Mouse (Mus musculus): ENCODE data around the gene Cdc42se1.
A peak's percentile ranks its signal among the peaks of the same experiment; 100 is the strongest.
"Not testable (repeated sequence)": the region's sequence is repeated elsewhere in the genome, so short reads cannot be mapped to it uniquely, and the experiment has no call there.

The Cdc42se1 gene

GRCm38 (mm10) chr3:95228148-95228893 lies at the start of gene Cdc42se1:
Cdc42se1 (plus strand) TSS chr3:95228732.
- DNase-seq, result peak; percentile 82

GRCm38 (mm10) chr3:95178948-95179347 lies 49.6 kb upstream of the Cdc42se1 start:
- DNase-seq, result no peak

DNA sequence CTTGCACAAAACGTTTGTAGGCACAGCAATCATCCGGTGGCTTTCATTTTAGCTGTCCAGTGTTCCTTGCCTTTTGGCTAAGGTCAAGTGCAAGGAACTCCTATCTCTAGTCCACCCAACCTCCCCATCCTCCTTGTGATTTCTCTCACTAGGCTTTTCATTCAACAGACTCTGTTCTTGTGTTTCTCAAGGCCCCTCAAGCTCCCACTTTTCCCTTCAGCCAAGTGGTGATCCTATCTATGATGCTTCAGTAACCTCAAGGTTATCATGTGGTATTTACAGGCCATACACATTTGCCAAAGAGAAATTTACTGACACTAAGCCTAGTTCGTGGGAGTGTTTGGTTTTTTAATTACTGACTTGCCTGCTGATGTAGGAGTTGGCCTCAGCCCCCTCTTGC lies 48.6 kb upstream of the Cdc42se1 start:
- no peak for DNase-seq

- DNase-seq, result no peak
Observed at GRCm38 (mm10) chr3:95181841-95182240, 46.7 kb upstream of the Cdc42se1 start.

- no peak for DNase-seq
Observed at GRCm38 (mm10) chr3:95184796-95185577, 43.5 kb upstream of the Cdc42se1 start.

GRCm38 (mm10) chr3:95186100-95186499 lies 42.4 kb upstream of the Cdc42se1 start:
- DNase-seq, result no peak

- DNase-seq, result no peak
Observed at GRCm38 (mm10) chr3:95186888-95187287, 41.6 kb upstream of the Cdc42se1 start.

DNA sequence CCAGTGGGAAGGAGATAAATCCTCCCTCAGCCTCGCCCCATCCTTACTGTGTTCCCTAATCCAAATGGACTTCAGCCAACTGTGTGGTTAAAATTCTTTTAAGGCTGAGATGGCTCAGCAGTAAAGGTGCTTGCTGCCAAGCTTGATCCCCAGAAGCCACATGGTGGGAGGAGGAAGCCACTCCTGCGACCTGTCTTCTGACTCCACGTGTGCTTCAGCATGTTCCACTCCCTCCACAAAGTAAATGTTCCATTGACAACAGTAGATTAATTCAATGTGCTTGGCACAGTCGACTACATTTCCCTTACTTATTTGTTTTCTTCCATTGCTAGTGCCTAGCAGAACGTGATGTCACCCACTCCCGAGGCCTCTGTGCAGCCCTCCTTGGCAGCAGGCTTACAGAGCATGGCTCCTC lies 33.8 kb upstream of the Cdc42se1 start:
- no peak for DNase-seq

DNA sequence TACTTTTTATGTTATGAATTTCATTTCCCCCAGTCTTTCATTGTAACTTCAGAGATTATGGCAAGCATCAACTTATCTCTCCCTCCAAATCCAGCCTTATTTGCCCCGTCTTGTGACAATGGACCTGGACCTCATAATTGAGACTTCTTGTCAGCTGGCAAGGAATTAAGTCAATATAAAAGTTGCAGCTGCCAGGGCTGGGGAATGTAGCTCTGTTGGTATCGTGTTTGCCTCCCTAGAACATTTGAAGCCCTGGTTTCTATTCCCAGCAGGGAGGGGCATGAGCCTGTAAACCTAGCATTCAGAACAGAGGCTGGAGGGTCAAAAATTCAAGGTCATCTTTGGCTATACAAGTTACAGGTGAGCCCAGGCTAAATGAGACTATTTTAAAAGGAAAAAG lies 32.8 kb upstream of the Cdc42se1 start:
- no peak for DNase-seq

GRCm38 (mm10) chr3:95199101-95199500 lies 29.4 kb upstream of the Cdc42se1 start:
- no peak for DNase-seq

GRCm38 (mm10) chr3:95200132-95200531 lies 28.4 kb upstream of the Cdc42se1 start:
- DNase-seq, result no peak

DNA sequence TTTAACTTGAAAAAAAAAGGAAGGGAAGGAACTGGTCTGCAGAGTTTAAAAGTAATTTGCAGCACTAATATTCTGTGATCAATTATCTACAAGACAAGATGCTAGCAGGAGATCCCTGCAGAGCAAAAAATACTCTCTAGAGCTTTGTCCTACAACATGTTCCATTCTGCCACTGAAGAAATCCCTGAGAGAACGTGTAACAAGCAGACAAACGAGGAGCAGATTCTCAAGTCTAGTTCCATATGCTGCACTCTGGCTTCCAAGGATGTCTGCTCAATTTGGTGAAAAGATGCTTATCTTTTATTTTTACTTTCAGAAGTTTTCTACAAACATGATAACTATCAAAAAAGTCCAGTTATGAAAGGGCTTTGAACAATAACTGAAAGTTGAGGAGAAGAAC lies 28.0 kb upstream of the Cdc42se1 start:
- DNase-seq, result no peak

DNA sequence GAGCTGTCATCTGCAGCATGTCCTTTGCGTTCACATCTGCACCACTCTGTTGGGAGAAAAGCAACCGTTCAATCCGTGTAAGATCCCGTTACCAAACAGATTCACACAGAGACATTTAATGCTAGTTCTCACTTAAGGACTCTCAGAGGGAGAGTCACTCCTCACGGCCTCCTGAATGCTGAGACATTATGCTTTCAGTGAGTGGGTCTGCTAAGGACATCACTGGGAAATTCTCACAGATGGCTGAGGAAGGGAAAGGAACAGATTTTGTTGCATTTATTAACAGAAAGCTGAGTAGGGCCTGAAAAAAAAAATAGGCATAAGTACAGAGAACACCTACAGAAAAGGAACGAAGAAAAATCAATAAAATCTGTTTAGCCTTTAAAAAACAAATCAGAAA lies 24.7 kb upstream of the Cdc42se1 start:
- no peak for DNase-seq

DNA sequence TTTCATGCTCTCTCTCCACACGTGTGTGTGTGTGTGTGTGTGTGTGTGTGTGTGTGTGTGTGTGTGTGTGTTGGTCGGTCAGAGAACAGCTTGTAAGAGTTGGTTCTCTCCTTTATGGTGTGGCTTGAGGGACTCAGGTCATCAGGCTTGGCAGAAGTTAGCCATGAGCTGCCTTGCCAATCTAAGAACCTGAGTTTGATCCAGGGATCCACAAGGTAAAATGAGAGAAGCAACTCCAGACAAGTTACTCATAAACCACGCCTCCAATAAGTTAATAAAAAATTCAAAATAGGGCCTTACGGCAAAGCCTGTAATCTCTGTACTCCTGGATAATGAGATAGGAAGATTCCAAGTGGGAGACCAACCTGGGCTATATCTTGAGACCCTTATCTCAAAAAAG lies 20.2 kb upstream of the Cdc42se1 start:
- DNase-seq, result no peak

GRCm38 (mm10) chr3:95210585-95210984 lies 17.9 kb upstream of the Cdc42se1 start:
- DNase-seq, result no peak

DNA sequence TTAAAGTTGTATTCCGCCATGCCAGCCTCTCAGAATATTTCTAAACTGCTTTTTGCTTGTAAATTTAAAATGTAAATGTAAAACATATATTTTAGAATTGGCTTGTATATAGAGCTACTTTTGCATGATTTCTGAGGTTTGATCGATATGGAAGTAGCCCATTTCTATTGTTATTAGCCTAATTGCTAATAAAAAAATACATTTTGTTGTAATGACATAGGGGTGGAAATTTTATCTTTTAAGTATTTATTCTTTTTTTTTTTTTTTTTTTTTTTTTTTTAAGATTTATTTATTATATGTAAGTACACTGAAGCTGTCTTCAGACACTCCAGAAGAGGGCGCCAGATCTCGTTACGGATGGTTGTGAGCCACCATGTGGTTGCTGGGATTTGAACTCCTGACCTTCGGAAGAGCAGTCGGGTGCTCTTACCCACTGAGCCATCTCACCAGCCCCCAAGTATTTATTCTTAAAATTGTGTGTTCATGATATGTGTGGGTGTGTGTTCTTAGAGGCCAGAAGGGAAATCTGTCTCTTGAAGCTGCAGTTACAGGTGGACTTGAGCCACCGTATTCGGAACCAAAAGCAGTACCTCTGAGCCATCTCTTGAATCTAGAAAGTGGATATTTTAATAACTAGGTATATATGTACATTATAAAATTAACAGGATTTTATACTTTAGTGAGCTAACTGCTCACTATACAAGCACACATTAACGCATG lies 15.5 kb upstream of the Cdc42se1 start:
- DNase-seq, result not testable (repeated sequence)

DNA sequence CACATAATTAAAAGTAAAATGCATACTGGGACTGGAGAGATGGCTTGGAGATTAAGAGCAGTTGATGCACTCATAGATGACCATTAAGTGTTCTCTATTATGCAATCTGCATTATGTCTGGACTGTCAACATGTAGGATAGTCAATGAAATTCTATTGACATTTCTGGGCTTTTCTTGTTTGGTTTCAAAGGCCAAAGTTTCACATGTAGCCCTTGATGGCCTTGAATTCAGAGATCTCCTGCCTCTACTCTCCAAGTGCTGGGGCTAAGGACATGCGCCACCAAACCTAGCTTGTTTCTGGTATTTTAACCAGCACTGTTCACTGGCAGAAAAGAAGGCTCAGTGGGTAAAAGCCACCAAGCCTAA lies 14.9 kb upstream of the Cdc42se1 start:
- no peak for DNase-seq

DNA sequence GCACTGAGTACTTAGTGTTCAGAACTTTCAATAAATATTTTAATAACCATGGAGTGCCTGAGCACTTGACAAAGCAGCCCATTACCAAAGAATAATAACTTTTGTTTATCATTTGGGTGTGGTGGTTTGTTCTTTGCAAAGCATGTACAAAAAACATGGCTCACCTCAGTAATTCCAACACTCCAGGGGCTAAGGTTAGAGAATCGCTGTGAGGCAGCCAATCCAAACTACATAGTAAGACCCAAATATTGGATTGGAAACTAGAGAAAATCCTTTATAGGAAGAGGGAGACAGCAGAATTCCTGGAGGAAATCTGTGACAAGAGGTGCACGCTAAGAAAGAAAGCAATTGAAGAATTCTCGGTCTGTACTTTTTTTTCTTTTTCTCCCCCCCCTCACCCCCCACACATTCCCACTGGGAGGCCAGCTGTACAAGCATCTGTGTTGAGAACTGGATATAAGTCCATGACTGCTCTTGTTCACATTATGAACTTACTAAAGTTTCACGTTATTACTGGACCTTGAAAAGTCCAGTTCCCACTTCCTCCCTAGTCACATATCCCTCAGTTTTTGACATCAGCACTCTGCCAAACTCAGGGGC lies 11.8 kb upstream of the Cdc42se1 start:
- DNase-seq, result no peak

GRCm38 (mm10) chr3:95217255-95218134 lies 11.0 kb upstream of the Cdc42se1 start, which contains the start of gene Gabpb2:
Gabpb2 (minus strand) TSS chr3:95217916.
- peak; percentile 91 for DNase-seq

DNA sequence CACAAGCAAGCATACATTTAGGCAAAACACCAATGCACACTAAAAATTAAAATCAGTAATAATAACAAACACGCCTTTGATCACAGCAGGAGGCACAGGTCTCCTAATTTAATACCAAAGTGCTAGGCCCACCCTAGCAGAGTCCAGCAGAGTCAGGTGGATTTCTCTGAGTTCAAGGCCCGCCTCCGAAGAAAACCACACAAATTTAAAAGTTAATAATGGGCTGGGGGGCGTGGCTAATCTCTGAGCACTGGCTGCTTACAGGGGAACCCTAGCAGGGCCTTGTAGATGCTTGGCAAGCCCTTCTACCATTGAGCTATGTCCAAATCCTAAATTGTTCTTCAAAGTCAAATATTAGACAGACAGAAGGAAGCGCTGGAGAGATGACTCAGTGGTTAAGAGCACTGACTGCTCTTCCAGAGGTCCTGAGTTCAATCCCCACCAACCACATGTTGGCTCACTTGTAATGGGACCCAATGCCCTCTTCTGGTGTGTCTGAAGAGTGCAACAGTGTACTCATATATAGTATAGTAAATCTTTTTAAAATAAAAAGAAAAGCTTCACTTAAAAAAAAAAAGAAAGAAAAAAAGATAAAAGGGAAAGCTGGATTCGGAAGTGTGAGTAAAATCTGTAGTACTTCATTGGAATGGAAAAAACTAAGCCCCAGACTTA lies 9.9 kb upstream of the Cdc42se1 start:
- DNase-seq, result no peak

DNA sequence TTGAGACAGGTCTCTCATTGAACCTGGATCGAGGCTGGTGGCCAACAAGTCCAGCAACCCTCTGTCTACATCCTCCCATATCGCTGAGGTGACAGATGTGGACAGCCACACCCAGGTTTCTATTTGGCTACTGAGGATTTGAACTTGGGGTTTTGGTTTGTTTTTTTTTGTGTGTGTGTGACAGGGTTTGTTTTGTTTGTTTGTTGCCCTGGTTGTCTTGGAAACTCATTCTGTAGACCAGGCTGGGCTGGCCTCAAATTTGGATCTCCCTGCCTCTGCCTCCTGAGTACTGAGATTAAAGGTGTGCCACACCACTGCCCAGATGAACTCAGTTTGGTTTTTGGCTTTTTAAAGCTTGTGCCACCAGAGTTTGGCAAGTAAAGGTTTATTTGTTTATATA lies 5.5 kb upstream of the Cdc42se1 start:
- DNase-seq, result no peak

DNA sequence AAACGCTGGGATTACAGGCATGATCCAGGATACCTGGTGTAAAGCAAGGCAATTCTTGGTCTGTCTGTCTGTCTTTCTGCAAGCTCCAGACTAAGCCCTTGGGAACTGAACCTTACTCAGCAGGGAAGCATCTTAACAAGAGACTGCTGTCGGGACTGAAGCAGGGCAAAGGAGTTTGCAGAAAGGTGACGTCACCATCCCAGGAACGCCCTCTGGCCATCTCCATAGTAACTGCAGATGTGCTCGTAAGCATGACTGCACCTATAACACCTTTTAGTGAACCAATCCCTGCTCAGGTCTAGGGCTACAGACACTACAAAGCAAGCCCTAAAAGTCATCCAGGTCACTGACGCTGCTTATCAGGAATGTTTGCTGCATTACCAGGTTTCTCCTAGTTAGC lies 4.2 kb upstream of the Cdc42se1 start:
- no peak for DNase-seq
